Mouse (Mus musculus) forebrain, embryonic 13.5 days (tissue): Measurements from ENCODE around the gene Ripply1. TPM values are rescaled to one million over a fixed set of nuclear protein-coding genes. Genes with fewer than 3 reads are reported as not detected.

Source experiments
- ATAC-seq: fragments of 200-750 bp; cut with Nextera tagmentation; 2 replicates; pipeline ENCODE4 v1.8.0; 2017
- H3K27ac ChIP-seq: fragments of 300-500 bp; sonication (generic); 2 replicates; pipeline ENCODE4 v1.5.1; 2015; ENCODE audit warnings: inconsistent platforms, mild to moderate bottlenecking, moderate library complexity
- H3K27me3 ChIP-seq: fragments of 300-500 bp; sonication (generic); 2 replicates; pipeline ENCODE4 v1.6.1; 2015; ENCODE audit warnings: mild to moderate bottlenecking, inconsistent platforms
- H3K36me3 ChIP-seq: fragments of 300-500 bp; sonication (generic); 2 replicates; pipeline ENCODE4 v1.6.1; 2015; ENCODE audit warnings: mild to moderate bottlenecking, inconsistent platforms; ENCODE audit not compliant: poor library complexity, severe bottlenecking
- H3K4me1 ChIP-seq: fragments of 300-500 bp; sonication (generic); 2 replicates; pipeline ENCODE4 v1.6.1; 2015; ENCODE audit warnings: inconsistent platforms
- H3K4me2 ChIP-seq: fragments of 300-500 bp; sonication (generic); 2 replicates; pipeline ENCODE4 v1.6.1; 2015; ENCODE audit warnings: inconsistent platforms, mild to moderate bottlenecking, moderate library complexity
- H3K4me3 ChIP-seq: fragments of 300-500 bp; sonication (generic); 2 replicates; pipeline ENCODE4 v1.5.1; 2015; ENCODE audit warnings: mild to moderate bottlenecking, inconsistent platforms
- H3K9ac ChIP-seq: fragments of 300-500 bp; sonication (generic); 2 replicates; pipeline ENCODE4 v1.6.1; 2015; ENCODE audit warnings: mild to moderate bottlenecking, inconsistent platforms
- H3K9me3 ChIP-seq: fragments of 300-500 bp; sonication (generic); replicated peaks from 2 replicates; pipeline ENCODE4 v1.6.1; 2016; ENCODE audit warnings: inconsistent platforms
- WGBS: fragments of 180-500 bp; shearing (Covaris S2); methylation state at CpG from one replicate; pipeline ENCODE4 v1.1.7; 2015; 5-methylcytosine and 5-hydroxymethylcytosine counted together
- polyA plus RNA-seq: library from polyadenylated mRNA; unstranded; fragments of >200 nt; fragmentation: Nextera tagmentation; extraction: Ambion mirVana; gene quantifications from 2 replicates; pipeline ENCODE4 v1.2.1, GENCODE M21; 2015

Gene Ripply1
- not detected in 2 replicates for polyA plus RNA-seq

GRCm38 (mm10) chrX:139782278-139783044, at the start of gene Ripply1:
Ripply1 (minus strand) TSS chrX:139782353.
- no peak within 1 kb of the TSS for H3K27ac ChIP-seq
- no peaks in the 10 kb centered on the region for H3K9me3 ChIP-seq
- H3K9ac ChIP-seq = no peak within 1 kb of the TSS
- H3K27me3 ChIP-seq = no peaks in the 10 kb centered on the region
- no peak within 1 kb of the TSS for H3K4me2 ChIP-seq
- H3K36me3 ChIP-seq = no peaks in the 10 kb centered on the region
- WGBS = 39% methylated on average over 6 of the region's 6 CpGs
- H3K4me1 ChIP-seq = 0 out of 2 replicates have a peak, but pooled peaks cover 5% of the 10 kb centered on the region
- peak; percentile 48; the same call in 1 of the 2 replicates for ATAC-seq
- H3K4me3 ChIP-seq = no peak within 1 kb of the TSS

GRCm38 (mm10) chrX:139828363-139829092, 46.4 kb upstream of the Ripply1 start:
- no peak overlapping the region for H3K9ac ChIP-seq
- no peak overlapping the region for H3K4me2 ChIP-seq
- H3K27ac ChIP-seq = no peak overlapping the region
- H3K4me3 ChIP-seq = no peak overlapping the region
- H3K27me3 ChIP-seq = no peaks in the 10 kb centered on the region
- no peaks in the 10 kb centered on the region for H3K4me1 ChIP-seq
- WGBS = 93% methylated on average over 6 of the region's 6 CpGs
- no peaks in the 10 kb centered on the region for H3K36me3 ChIP-seq
- no peak for ATAC-seq
- H3K9me3 ChIP-seq = no peaks in the 10 kb centered on the region

- Histone ChIP-seq H3K9ac (no peak overlapping the region), H3K9me3 (no peaks in the 10 kb centered on the region), H3K4me2 (no peak overlapping the region), H3K4me3 (no peak overlapping the region), H3K36me3 (no peaks in the 10 kb centered on the region), H3K27me3 (no peaks in the 10 kb centered on the region), H3K27ac (no peak overlapping the region), H3K4me1 (no peaks in the 10 kb centered on the region)
- WGBS = 88% methylated on average over 4 of the region's 4 CpGs
- ATAC-seq = no peak
These were observed 44.8 kb upstream of the Ripply1 start for GRCm38 (mm10) chrX:139826926-139827325.

GRCm38 (mm10) chrX:139825402-139825801, 43.2 kb upstream of the Ripply1 start:
- H3K36me3 ChIP-seq = no peaks in the 10 kb centered on the region
- 80% methylated on average over 1 of the region's 1 CpGs for WGBS
- ATAC-seq = no peak
- no peak overlapping the region for H3K9ac ChIP-seq
- H3K9me3 ChIP-seq = no peaks in the 10 kb centered on the region
- no peak overlapping the region for H3K27ac ChIP-seq
- no peak overlapping the region for H3K4me3 ChIP-seq
- H3K4me1 ChIP-seq = no peaks in the 10 kb centered on the region
- no peaks in the 10 kb centered on the region for H3K27me3 ChIP-seq
- H3K4me2 ChIP-seq = no peak overlapping the region

GRCm38 (mm10) chrX:139815201-139815600, 33.0 kb upstream of the Ripply1 start:
- no peak overlapping the region for H3K4me3 ChIP-seq
- no peaks in the 10 kb centered on the region for H3K4me1 ChIP-seq
- H3K4me2 ChIP-seq = no peak overlapping the region
- 86% methylated on average over 5 of the region's 5 CpGs for WGBS
- no peaks in the 10 kb centered on the region for H3K9me3 ChIP-seq
- no peaks in the 10 kb centered on the region for H3K27me3 ChIP-seq
- no peak overlapping the region for H3K27ac ChIP-seq
- no peak overlapping the region for H3K9ac ChIP-seq
- ATAC-seq = no peak
- no peaks in the 10 kb centered on the region for H3K36me3 ChIP-seq

- H3K4me2 ChIP-seq = no peak overlapping the region
- no peaks in the 10 kb centered on the region for H3K4me1 ChIP-seq
- H3K27me3 ChIP-seq = no peaks in the 10 kb centered on the region
- H3K36me3 ChIP-seq = no peaks in the 10 kb centered on the region
- WGBS = 91% methylated on average over 8 of the region's 8 CpGs
- no peak overlapping the region for H3K4me3 ChIP-seq
- H3K9me3 ChIP-seq = no peaks in the 10 kb centered on the region
- no peak overlapping the region for H3K27ac ChIP-seq
- H3K9ac ChIP-seq = no peak overlapping the region
- ATAC-seq = no peak
These were observed 32.0 kb upstream of the Ripply1 start for GRCm38 (mm10) chrX:139814018-139814635.

- 75% methylated on average over 9 of the region's 9 CpGs for WGBS
- Histone ChIP-seq H3K27ac (no peak overlapping the region), H3K9ac (no peak overlapping the region), H3K9me3 (no peaks in the 10 kb centered on the region), H3K4me2 (no peak overlapping the region), H3K4me1 (no peaks in the 10 kb centered on the region), H3K4me3 (no peak overlapping the region), H3K36me3 (no peaks in the 10 kb centered on the region), H3K27me3 (no peaks in the 10 kb centered on the region)
- ATAC-seq = no peak
These were observed 31.3 kb upstream of the Ripply1 start for GRCm38 (mm10) chrX:139813299-139814002.

DNA sequence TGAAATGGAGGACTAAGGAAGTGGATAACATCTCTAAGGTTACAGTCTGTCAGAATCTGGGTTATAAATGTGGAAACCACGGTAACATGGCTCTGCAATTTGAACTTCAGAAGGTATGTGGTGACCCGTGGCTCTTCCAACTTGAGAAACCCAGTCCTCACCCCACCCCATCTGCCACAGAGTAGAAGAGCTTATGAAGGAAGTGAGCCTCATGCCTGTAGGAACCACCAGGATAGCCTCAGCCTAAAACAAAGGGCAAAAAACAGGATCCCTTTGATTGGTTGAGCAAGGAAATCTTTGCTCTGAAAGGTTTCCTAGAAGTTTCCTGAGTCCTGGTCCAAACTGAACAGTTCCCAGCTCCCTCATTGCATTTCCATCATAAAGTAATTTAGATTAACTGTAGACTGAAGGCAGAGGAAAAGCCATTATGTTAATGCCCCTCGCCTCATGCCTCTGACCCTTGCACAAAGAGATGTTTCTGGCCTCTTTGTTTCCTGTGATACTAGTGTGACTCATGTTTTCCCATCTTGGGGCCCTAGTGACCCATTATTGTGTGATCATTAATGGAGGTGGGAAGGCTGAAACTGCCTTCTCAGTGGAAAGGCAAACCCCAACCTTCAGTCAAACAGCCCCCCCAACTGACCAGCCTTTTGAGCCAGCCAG, 30.6 kb upstream of the Ripply1 start:
- Histone ChIP-seq H3K4me3 (no peak overlapping the region), H3K36me3 (no peaks in the 10 kb centered on the region), H3K9me3 (no peaks in the 10 kb centered on the region), H3K4me2 (no peak overlapping the region), H3K27me3 (no peaks in the 10 kb centered on the region), H3K4me1 (no peaks in the 10 kb centered on the region), H3K9ac (no peak overlapping the region), H3K27ac (no peak overlapping the region)
- ATAC-seq = no peak
- 80% methylated on average over 3 of the region's 3 CpGs for WGBS

GRCm38 (mm10) chrX:139808501-139808900, 26.3 kb upstream of the Ripply1 start:
- Histone ChIP-seq H3K36me3 (no peaks in the 10 kb centered on the region), H3K9ac (no peak overlapping the region), H3K4me2 (no peak overlapping the region), H3K9me3 (no peaks in the 10 kb centered on the region), H3K27me3 (no peaks in the 10 kb centered on the region), H3K4me3 (no peak overlapping the region), H3K27ac (no peak overlapping the region), H3K4me1 (no peaks in the 10 kb centered on the region)
- WGBS = 85% methylated on average over 10 of the region's 10 CpGs
- no peak for ATAC-seq

GRCm38 (mm10) chrX:139808085-139808484, 25.9 kb upstream of the Ripply1 start:
- no peak overlapping the region for H3K4me2 ChIP-seq
- no peak overlapping the region for H3K9ac ChIP-seq
- ATAC-seq = peak; percentile 27; the same call in 1 of the 2 replicates
- no peaks in the 10 kb centered on the region for H3K4me1 ChIP-seq
- H3K9me3 ChIP-seq = no peaks in the 10 kb centered on the region
- no peaks in the 10 kb centered on the region for H3K27me3 ChIP-seq
- H3K27ac ChIP-seq = no peak overlapping the region
- 55% methylated on average over 4 of the region's 4 CpGs for WGBS
- no peak overlapping the region for H3K4me3 ChIP-seq
- H3K36me3 ChIP-seq = no peaks in the 10 kb centered on the region

DNA sequence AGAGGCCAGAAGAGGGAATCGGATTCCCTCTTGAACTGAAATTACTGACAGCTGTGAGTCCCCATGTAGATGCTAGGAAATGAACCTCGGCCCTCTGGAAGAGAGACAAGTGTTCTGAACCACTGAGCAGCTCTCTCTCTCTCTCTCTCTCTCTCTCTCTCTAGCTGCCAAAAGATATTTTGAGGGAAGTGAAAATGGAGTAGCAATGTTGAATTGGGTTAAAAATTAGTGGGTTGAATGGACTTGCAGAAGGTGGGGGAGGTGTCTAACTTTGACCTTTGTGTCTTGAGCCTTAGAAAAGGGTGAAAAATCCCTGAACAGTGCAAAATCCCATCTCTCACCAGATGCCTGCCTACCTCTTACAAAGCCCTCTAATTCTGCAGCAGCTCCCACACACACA, 25.2 kb upstream of the Ripply1 start:
- Histone ChIP-seq H3K27me3 (no peaks in the 10 kb centered on the region), H3K4me1 (no peaks in the 10 kb centered on the region)

More for the DNA sequence above, 25.2 kb upstream of the Ripply1 start:
- H3K4me3 ChIP-seq = no peak overlapping the region
- no peak overlapping the region for H3K4me2 ChIP-seq
- H3K27ac ChIP-seq = no peak overlapping the region
- H3K9ac ChIP-seq = no peak overlapping the region
- ATAC-seq = no peak
- WGBS = 79% methylated on average over 2 of the region's 2 CpGs
- no peaks in the 10 kb centered on the region for H3K36me3 ChIP-seq
- H3K9me3 ChIP-seq = no peaks in the 10 kb centered on the region
